Mouse (Mus musculus) liver, embryonic 11.5 days (tissue): ENCODE data around the gene Phf7. TPM values are rescaled to one million over a fixed set of nuclear protein-coding genes. Genes with fewer than 3 reads are reported as not detected.

ENCODE experiments used
- ATAC-seq: fragments of 200-750 bp; cut with Nextera tagmentation; replicated peaks from 2 replicates; pipeline ENCODE4 v1.8.0; 2017; ENCODE audit warnings: moderate number of reproducible peaks, mild to moderate bottlenecking, moderate TSS enrichment, moderate library complexity; ENCODE audit not compliant: low FRiP score
- DNase-seq: peaks from one replicate; pipeline ENCODE4 v3.0.0-alpha.2; 2017; ENCODE audit warnings: low spot score
- H3K27ac ChIP-seq: fragments of 300-500 bp; sonication (generic); 2 replicates; pipeline ENCODE4 v1.5.1; 2014; ENCODE audit warnings: mild to moderate bottlenecking, low read depth, low read length, control low read depth
- H3K27me3 ChIP-seq: fragments of 300-500 bp; sonication (generic); replicated peaks from 2 replicates; pipeline ENCODE4 v1.6.1; 2014; ENCODE audit warnings: low read length, mixed read lengths; ENCODE audit not compliant: control insufficient read depth, insufficient read depth
- H3K36me3 ChIP-seq: fragments of 300-500 bp; sonication (generic); 2 replicates; pipeline ENCODE4 v1.6.1; 2014; ENCODE audit warnings: mild to moderate bottlenecking, low read length, moderate library complexity, mixed read lengths; ENCODE audit not compliant: control insufficient read depth, insufficient read depth
- H3K4me1 ChIP-seq: fragments of 300-500 bp; sonication (generic); replicated peaks from 2 replicates; pipeline ENCODE4 v1.6.1; 2014; ENCODE audit warnings: low read length, mixed read lengths; ENCODE audit not compliant: control insufficient read depth, insufficient read depth
- H3K4me2 ChIP-seq: fragments of 300-500 bp; sonication (generic); 2 replicates; pipeline ENCODE4 v1.6.1; 2014; ENCODE audit warnings: mild to moderate bottlenecking, control low read depth, moderate library complexity
- H3K4me3 ChIP-seq: fragments of 300-500 bp; sonication (generic); 2 replicates; pipeline ENCODE4 v1.5.1; 2014; ENCODE audit warnings: low read depth, low read length, control low read depth
- H3K9ac ChIP-seq: fragments of 300-500 bp; sonication (generic); 2 replicates; pipeline ENCODE4 v1.6.1; 2014; ENCODE audit warnings: low read depth, low read length, control low read depth
- H3K9me3 ChIP-seq: fragments of 300-500 bp; sonication (generic); 2 replicates; pipeline ENCODE4 v1.6.1; 2016; ENCODE audit warnings: low read length, inconsistent platforms, mixed read lengths; ENCODE audit not compliant: control insufficient read depth
- WGBS: fragments of 180-500 bp; shearing (Covaris S2); extraction: QIAGEN DNeasy Blood & Tissue Kit; methylation state at CpG from one replicate; pipeline ENCODE4 v1.1.7; 2014; 5-methylcytosine and 5-hydroxymethylcytosine counted together
- polyA plus RNA-seq: library from polyadenylated mRNA; unstranded; fragments of >200 nt; fragmentation: Nextera tagmentation; extraction: Ambion mirVana; gene quantifications from 2 replicates; pipeline ENCODE4 v1.2.1, GENCODE M21; 2014

Phf7 gene
- polyA plus RNA-seq, 1 experiment from 2014 or later, result 15.0 TPM

- H3K4me3 ChIP-seq, result no peak overlapping the region
- no peak overlapping the region for H3K4me2 ChIP-seq
- no peaks in the 10 kb centered on the region for H3K27me3 ChIP-seq
- no peaks in the 10 kb centered on the region for H3K36me3 ChIP-seq
- DNase-seq, result no peak
- no peak overlapping the region for H3K9ac ChIP-seq
- no peak for ATAC-seq
- H3K9me3 ChIP-seq, result no peaks in the 10 kb centered on the region
- H3K4me1 ChIP-seq, result no peaks in the 10 kb centered on the region
- WGBS, result 76% methylated on average over 3 of the region's 3 CpGs
- H3K27ac ChIP-seq, result no peak overlapping the region
These were observed 10.6 kb downstream of the Phf7 start for GRCm38 (mm10) chr14:31240528-31240927.

GRCm38 (mm10) chr14:31237101-31237882, 13.8 kb downstream of the Phf7 start:
- 86% methylated on average over 7 of the region's 7 CpGs for WGBS

GRCm38 (mm10) chr14:31233996-31234591, 17.0 kb downstream of the Phf7 start:
- DNase-seq (no peak), ATAC-seq (no peak)
- Histone ChIP-seq H3K9ac (no peak overlapping the region), H3K9me3 (no peaks in the 10 kb centered on the region), H3K27ac (no peak overlapping the region), H3K4me1 (0 out of 2 replicates have a peak, but pooled peaks cover 3% of the 10 kb centered on the region), H3K36me3 (no peaks in the 10 kb centered on the region), H3K27me3 (no peaks in the 10 kb centered on the region; the same call in 1 of the 2 replicates), H3K4me3 (no peak overlapping the region), H3K4me2 (no peak overlapping the region)
- WGBS, result 19% methylated on average over 11 of the region's 11 CpGs

More at GRCm38 (mm10) chr14:31237101-31237882, 13.8 kb downstream of the Phf7 start:
- H3K4me1 ChIP-seq, result 0 out of 2 replicates have a peak, but pooled peaks cover 3% of the 10 kb centered on the region
- H3K9ac ChIP-seq, result no peak overlapping the region
- H3K4me3 ChIP-seq, result no peak overlapping the region
- ATAC-seq (no peak), DNase-seq (no peak)
- H3K27ac ChIP-seq, result no peak overlapping the region
- no peak overlapping the region for H3K4me2 ChIP-seq
- no peaks in the 10 kb centered on the region for H3K9me3 ChIP-seq
- H3K36me3 ChIP-seq, result no peaks in the 10 kb centered on the region
- H3K27me3 ChIP-seq, result no peaks in the 10 kb centered on the region

- 67% methylated on average over 14 of the region's 14 CpGs for WGBS
- Histone ChIP-seq H3K27ac (no peak overlapping the region), H3K9me3 (no peaks in the 10 kb centered on the region), H3K4me2 (no peak overlapping the region), H3K4me3 (no peak overlapping the region), H3K27me3 (no peaks in the 10 kb centered on the region; the same call in 1 of the 2 replicates), H3K36me3 (no peaks in the 10 kb centered on the region), H3K4me1 (peaks cover 6% of the 10 kb centered on the region; the same call in 1 of the 2 replicates), H3K9ac (no peak overlapping the region)
- ATAC-seq (no peak), DNase-seq (no peak)
These were observed 17.8 kb downstream of the Phf7 start for GRCm38 (mm10) chr14:31233070-31233995.

GRCm38 (mm10) chr14:31232404-31233069, 18.6 kb downstream of the Phf7 start:
- no peak overlapping the region for H3K9ac ChIP-seq
- peaks cover 9% of the 10 kb centered on the region; the same call in 1 of the 2 replicates for H3K4me1 ChIP-seq
- no peak overlapping the region for H3K27ac ChIP-seq
- 74% methylated on average over 13 of the region's 13 CpGs for WGBS
- ATAC-seq, result no peak
- no peaks in the 10 kb centered on the region for H3K36me3 ChIP-seq
- no peak overlapping the region for H3K4me2 ChIP-seq
- no peak overlapping the region for H3K4me3 ChIP-seq
- DNase-seq, result no peak
- H3K9me3 ChIP-seq, result no peaks in the 10 kb centered on the region
- no peaks in the 10 kb centered on the region; the same call in 1 of the 2 replicates for H3K27me3 ChIP-seq

GRCm38 (mm10) chr14:31230442-31230841, 20.7 kb downstream of the Phf7 start:
- no peak for DNase-seq
- H3K9me3 ChIP-seq, result no peaks in the 10 kb centered on the region
- H3K4me3 ChIP-seq, result no peak overlapping the region
- no peak for ATAC-seq
- H3K27me3 ChIP-seq, result no peaks in the 10 kb centered on the region; the same call in 1 of the 2 replicates
- WGBS, result 70% methylated on average over 8 of the region's 8 CpGs
- no peak overlapping the region for H3K27ac ChIP-seq
- H3K4me1 ChIP-seq, result peaks cover 9% of the 10 kb centered on the region; the same call in 1 of the 2 replicates
- H3K9ac ChIP-seq, result no peak overlapping the region
- no peak overlapping the region for H3K4me2 ChIP-seq
- H3K36me3 ChIP-seq, result no peaks in the 10 kb centered on the region

GRCm38 (mm10) chr14:31228234-31228633, 22.9 kb downstream of the Phf7 start:
- DNase-seq, result no peak
- ATAC-seq, result no peak
- Histone ChIP-seq H3K4me3 (no peak overlapping the region), H3K4me1 (peaks cover 9% of the 10 kb centered on the region; the same call in 1 of the 2 replicates), H3K9ac (no peak overlapping the region), H3K9me3 (no peaks in the 10 kb centered on the region), H3K27me3 (no peaks in the 10 kb centered on the region; the same call in 1 of the 2 replicates), H3K27ac (no peak overlapping the region), H3K4me2 (no peak overlapping the region), H3K36me3 (no peaks in the 10 kb centered on the region)
- WGBS, result 48% methylated on average over 6 of the region's 6 CpGs

GRCm38 (mm10) chr14:31226978-31227377, 24.1 kb downstream of the Phf7 start:
- no peaks in the 10 kb centered on the region for H3K36me3 ChIP-seq
- no peak overlapping the region for H3K27ac ChIP-seq
- H3K9me3 ChIP-seq, result no peaks in the 10 kb centered on the region
- 61% methylated on average over 4 of the region's 4 CpGs for WGBS
- H3K27me3 ChIP-seq, result no peaks in the 10 kb centered on the region; the same call in 1 of the 2 replicates
- H3K4me3 ChIP-seq, result no peak overlapping the region
- no peak overlapping the region for H3K9ac ChIP-seq
- no peak for ATAC-seq
- peaks cover 6% of the 10 kb centered on the region; the same call in 1 of the 2 replicates for H3K4me1 ChIP-seq
- no peak overlapping the region for H3K4me2 ChIP-seq
- no peak for DNase-seq
